Mouse (Mus musculus) heart, adult 2 months (tissue): ENCODE results near the gene Gm3594.
"Not testable (repeated sequence)": the region's sequence is repeated elsewhere in the genome, so short reads cannot be mapped to it uniquely, and the experiment has no call there.

Experiments
- CTCF ChIP-seq: fragments of 200-600 bp; IDR thresholded peaks from 2 replicates; pipeline ENCODE4 v1.8.1; 2022; ENCODE audit warnings: antibody characterized with exemption, mild to moderate bottlenecking, moderate library complexity
- POLR2A ChIP-seq: fragments of 200-500 bp; IDR thresholded peaks from 2 replicates; pipeline ENCODE4 v1.6.1; 2011; ENCODE audit warnings: mild to moderate bottlenecking, low read depth, low read length, control low read depth; ENCODE audit not compliant: insufficient read depth

DNA sequence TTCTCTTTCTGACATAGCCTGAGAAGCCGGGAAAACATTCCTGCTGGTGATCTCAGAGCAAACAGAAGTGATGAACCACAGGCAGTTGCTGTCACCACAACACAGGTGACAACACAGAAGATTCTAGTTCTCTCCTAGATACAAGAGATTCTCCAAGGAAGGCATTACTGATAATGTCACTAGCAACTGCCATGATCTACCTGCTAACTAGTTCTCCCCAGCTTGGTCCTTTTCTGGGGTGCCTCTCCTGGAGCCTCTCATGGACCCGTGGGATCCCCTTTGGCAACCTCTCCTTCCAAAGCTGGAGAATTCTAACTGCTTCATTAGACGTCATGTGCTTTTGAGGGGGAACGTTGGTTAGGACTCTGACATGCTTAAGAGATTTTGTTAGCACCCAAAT is at the start of gene Gm3594:
- TF ChIP-seq CTCF, POLR2A: not testable (repeated sequence)
